Mouse (Mus musculus) embryonic fibroblast, embryonic 13.5 days (primary cell): Measurements from ENCODE around the gene H2al1k. TPM values are rescaled to one million over a fixed set of nuclear protein-coding genes. Genes with fewer than 3 reads are reported as not detected.
"Not testable (repeated sequence)": the region's sequence is repeated elsewhere in the genome, so short reads cannot be mapped to it uniquely, and the experiment has no call there.

Experiments
- H3K27ac ChIP-seq: 2 replicates; pipeline ENCODE4 v1.5.1; 2012; ENCODE audit warnings: low read length, control low read depth, inconsistent platforms; ENCODE audit not compliant: insufficient read depth
- H3K4me1 ChIP-seq: 2 replicates; pipeline ENCODE4 v1.6.1; 2011; ENCODE audit warnings: low read length; ENCODE audit not compliant: control insufficient read depth, insufficient read depth
- H3K4me3 ChIP-seq: 2 replicates; pipeline ENCODE4 v1.5.1; 2011; ENCODE audit warnings: mild to moderate bottlenecking, control low read depth, low read length; ENCODE audit not compliant: insufficient read depth
- CTCF ChIP-seq: IDR thresholded peaks from 2 replicates; pipeline ENCODE4 v1.5.1; 2011; ENCODE audit warnings: mild to moderate bottlenecking, control low read depth, low read length, moderate library complexity, borderline replicate concordance; ENCODE audit not compliant: insufficient read depth
- POLR2A ChIP-seq: IDR thresholded peaks from 2 replicates; pipeline ENCODE4 v1.6.1; 2011; ENCODE audit warnings: low read depth, mild to moderate bottlenecking, control low read depth, low read length, moderate library complexity
- polyA plus RNA-seq: library from polyadenylated mRNA; stranded (reverse); fragments of >200 nt; gene quantifications from 2 replicates; pipeline ENCODE4 v1.2.4, GENCODE M21; 2011; ENCODE audit warnings: low read depth; ENCODE audit not compliant: missing spikeins, insufficient read length

The H2al1k gene
- polyA plus RNA-seq, result not detected in 2 replicates

- not testable (repeated sequence) for H3K4me1 ChIP-seq
Measured at GRCm38 (mm10) chrX:9350327-9350726, at the start of gene H2al1k. H2al1k (plus strand) TSS chrX:9350627.

GRCm38 (mm10) chrX:9302791-9303190 is 47.6 kb upstream of the H2al1k start:
- H3K27ac ChIP-seq, result no peak overlapping the region
- no peaks in the 10 kb centered on the region for H3K4me1 ChIP-seq
- no peak overlapping the region for H3K4me3 ChIP-seq
- TF ChIP-seq POLR2A (no peak), CTCF (no peak)

More at GRCm38 (mm10) chrX:9350327-9350726, at the start of gene H2al1k:
- not testable (repeated sequence) for H3K4me3 ChIP-seq, H3K27ac ChIP-seq

- TF ChIP-seq POLR2A (no peak), CTCF (no peak)
- Histone ChIP-seq H3K27ac (no peak overlapping the region), H3K4me3 (no peak overlapping the region), H3K4me1 (no peaks in the 10 kb centered on the region)
Measured at GRCm38 (mm10) chrX:9303455-9303854, 47.0 kb upstream of the H2al1k start.

GRCm38 (mm10) chrX:9316457-9316856 is 34.0 kb upstream of the H2al1k start:
- not testable (repeated sequence) for H3K27ac ChIP-seq, H3K4me3 ChIP-seq, H3K4me1 ChIP-seq

GRCm38 (mm10) chrX:9327954-9328353 is 22.5 kb upstream of the H2al1k start:
- H3K4me1 ChIP-seq, H3K27ac ChIP-seq, H3K4me3 ChIP-seq: not testable (repeated sequence)

GRCm38 (mm10) chrX:9332366-9332962 is 18.0 kb upstream of the H2al1k start:
- H3K4me3 ChIP-seq, result peak overlapping the region; percentile 6; the same call in 1 of the 2 replicates
- H3K4me1 ChIP-seq, H3K27ac ChIP-seq: not testable (repeated sequence)

- H3K27ac ChIP-seq, H3K4me1 ChIP-seq, H3K4me3 ChIP-seq: not testable (repeated sequence)
Measured at GRCm38 (mm10) chrX:9333035-9333434, 17.4 kb upstream of the H2al1k start.

- H3K4me3 ChIP-seq, H3K4me1 ChIP-seq, H3K27ac ChIP-seq: not testable (repeated sequence)
Measured at GRCm38 (mm10) chrX:9334996-9335395, 15.4 kb upstream of the H2al1k start.

- TF ChIP-seq CTCF, result peak; percentile 10; the same call in 1 of the 2 replicates
- not testable (repeated sequence) for H3K4me1 ChIP-seq, H3K27ac ChIP-seq
Measured at GRCm38 (mm10) chrX:9374012-9374411, 23.6 kb downstream of the H2al1k start.

GRCm38 (mm10) chrX:9375927-9376326 is 25.5 kb downstream of the H2al1k start:
- not testable (repeated sequence) for H3K4me1 ChIP-seq, H3K27ac ChIP-seq, H3K4me3 ChIP-seq

More at GRCm38 (mm10) chrX:9374012-9374411, 23.6 kb downstream of the H2al1k start:
- not testable (repeated sequence) for H3K4me3 ChIP-seq

Other genes starting within 250 kb of the H2al1k start
- gene 4930402K13Rik, start 246.1 kb upstream of the H2al1k start, polyA plus RNA-seq, result not detected in 2 replicates
- 2.9 and 5.3 TPM in 2 replicates for gene Lancl3, start 150.7 kb upstream of the H2al1k start, polyA plus RNA-seq
- gene Gm14862, start 93.7 kb upstream of the H2al1k start, polyA plus RNA-seq, result not detected in 2 replicates
- gene Xk, start 77.9 kb upstream of the H2al1k start, polyA plus RNA-seq, result 2.8 and 4.2 TPM in 2 replicates
- not detected in 2 replicates for gene H2al1m, start 66.9 kb upstream of the H2al1k start, polyA plus RNA-seq
- gene Cybb, start 137.1 kb downstream of the H2al1k start, polyA plus RNA-seq, result 0.48 and 2.8 TPM in 2 replicates
- not detected in 2 replicates for gene H2al1o, start 221.8 kb downstream of the H2al1k start, polyA plus RNA-seq